Mouse (Mus musculus): ENCODE measurements around the gene Mlh1.
A peak's percentile ranks its signal among the peaks of the same experiment; 100 is the strongest.

Gene Mlh1

GRCm38 (mm10) chr9:111287956-111288355, 16.4 kb upstream of the Mlh1 start:
- ATAC-seq (ENCODE audit: insufficient number of reproducible peaks, low FRiP score, low TSS enrichment), result no peak

GRCm38 (mm10) chr9:111286468-111286867, 14.9 kb upstream of the Mlh1 start:
- ATAC-seq (ENCODE audit: insufficient number of reproducible peaks, low FRiP score, low TSS enrichment), result no peak

- ATAC-seq (ENCODE audit: insufficient number of reproducible peaks, low FRiP score, low TSS enrichment), result no peak
Measured at GRCm38 (mm10) chr9:111285676-111286075, 14.1 kb upstream of the Mlh1 start.

- ATAC-seq (ENCODE audit: insufficient number of reproducible peaks, low FRiP score, low TSS enrichment), result no peak
Measured at GRCm38 (mm10) chr9:111285061-111285460, 13.5 kb upstream of the Mlh1 start.

GRCm38 (mm10) chr9:111275156-111275555, 3.6 kb upstream of the Mlh1 start:
- no peak for ATAC-seq (ENCODE audit: insufficient number of reproducible peaks, low FRiP score, low TSS enrichment)

GRCm38 (mm10) chr9:111273958-111274357, 2.4 kb upstream of the Mlh1 start:
- ATAC-seq (ENCODE audit: insufficient number of reproducible peaks, low FRiP score, low TSS enrichment), result no peak

GRCm38 (mm10) chr9:111272996-111273785, 1.6 kb upstream of the Mlh1 start:
- ATAC-seq (ENCODE audit: insufficient number of reproducible peaks, low FRiP score, low TSS enrichment), result no peak

GRCm38 (mm10) chr9:111272356-111272755, 765 bp upstream of the Mlh1 start:
- no peak for ATAC-seq (ENCODE audit: insufficient number of reproducible peaks, low FRiP score, low TSS enrichment)

- ATAC-seq (ENCODE audit: insufficient number of reproducible peaks, low FRiP score, low TSS enrichment), result peak; percentile 42; the same call in 1 of the 2 replicates
Measured at GRCm38 (mm10) chr9:111271056-111271433, 546 bp downstream of the Mlh1 start.

- no peak for ATAC-seq (ENCODE audit: insufficient number of reproducible peaks, low FRiP score, low TSS enrichment)
Measured at GRCm38 (mm10) chr9:111270606-111271005, 985 bp downstream of the Mlh1 start.

- ATAC-seq (ENCODE audit: insufficient number of reproducible peaks, low FRiP score, low TSS enrichment), result no peak
Measured at GRCm38 (mm10) chr9:111267998-111268397, 3.6 kb downstream of the Mlh1 start.

GRCm38 (mm10) chr9:111261356-111261755, 10.2 kb downstream of the Mlh1 start:
- no peak for ATAC-seq (ENCODE audit: insufficient number of reproducible peaks, low FRiP score, low TSS enrichment)

GRCm38 (mm10) chr9:111260360-111260985, 11.1 kb downstream of the Mlh1 start:
- ATAC-seq (ENCODE audit: insufficient number of reproducible peaks, low FRiP score, low TSS enrichment), result no peak

- ATAC-seq (ENCODE audit: insufficient number of reproducible peaks, low FRiP score, low TSS enrichment), result no peak
Measured at GRCm38 (mm10) chr9:111252161-111252869, 19.3 kb downstream of the Mlh1 start.

GRCm38 (mm10) chr9:111247682-111248246, 23.8 kb downstream of the Mlh1 start:
- no peak for ATAC-seq (ENCODE audit: insufficient number of reproducible peaks, low FRiP score, low TSS enrichment)

GRCm38 (mm10) chr9:111245546-111245945, 26.0 kb downstream of the Mlh1 start:
- no peak for ATAC-seq (ENCODE audit: insufficient number of reproducible peaks, low FRiP score, low TSS enrichment)

- no peak for ATAC-seq (ENCODE audit: insufficient number of reproducible peaks, low FRiP score, low TSS enrichment)
Measured at GRCm38 (mm10) chr9:111243384-111243783, 28.2 kb downstream of the Mlh1 start.

GRCm38 (mm10) chr9:111239821-111240220, 31.8 kb downstream of the Mlh1 start:
- ATAC-seq (ENCODE audit: insufficient number of reproducible peaks, low FRiP score, low TSS enrichment), result no peak

- no peak for ATAC-seq (ENCODE audit: insufficient number of reproducible peaks, low FRiP score, low TSS enrichment)
Measured at GRCm38 (mm10) chr9:111237726-111238125, 33.9 kb downstream of the Mlh1 start.

- no peak for ATAC-seq (ENCODE audit: insufficient number of reproducible peaks, low FRiP score, low TSS enrichment)
Measured at GRCm38 (mm10) chr9:111234701-111235100, 36.9 kb downstream of the Mlh1 start.

GRCm38 (mm10) chr9:111228446-111228845, 43.1 kb downstream of the Mlh1 start:
- ATAC-seq (ENCODE audit: insufficient number of reproducible peaks, low FRiP score, low TSS enrichment), result no peak

Data from cerebellum, adult (tissue).